Mouse (Mus musculus) midbrain, embryonic 12.5 days (tissue): Measurements from ENCODE around the gene Olfr679. TPM values are rescaled to one million over a fixed set of nuclear protein-coding genes. Genes with fewer than 3 reads are reported as not detected.
"Not testable (repeated sequence)": the region's sequence is repeated elsewhere in the genome, so short reads cannot be mapped to it uniquely, and the experiment has no call there.

ENCODE experiments used
- ATAC-seq: fragments of 200-750 bp; cut with Nextera tagmentation; 2 replicates; pipeline ENCODE4 v1.8.0; 2017; ENCODE audit warnings: low read depth, moderate TSS enrichment, moderate library complexity; ENCODE audit not compliant: low FRiP score
- H3K27ac ChIP-seq: fragments of 300-500 bp; sonication (generic); replicated peaks from 2 replicates; pipeline ENCODE4 v1.5.1; 2016; ENCODE audit warnings: mild to moderate bottlenecking
- H3K27me3 ChIP-seq: fragments of 300-500 bp; sonication (generic); 2 replicates; pipeline ENCODE4 v1.6.1; 2016; ENCODE audit warnings: mild to moderate bottlenecking
- H3K36me3 ChIP-seq: fragments of 300-500 bp; sonication (generic); 2 replicates; pipeline ENCODE4 v1.6.1; 2016
- H3K4me1 ChIP-seq: fragments of 300-500 bp; sonication (generic); 2 replicates; pipeline ENCODE4 v1.6.1; 2016
- H3K4me2 ChIP-seq: fragments of 300-500 bp; sonication (generic); replicated peaks from 2 replicates; pipeline ENCODE4 v1.6.1; 2016; ENCODE audit warnings: mild to moderate bottlenecking, moderate library complexity
- H3K4me3 ChIP-seq: fragments of 300-500 bp; sonication (generic); 2 replicates; pipeline ENCODE4 v1.5.1; 2016; ENCODE audit warnings: mild to moderate bottlenecking
- H3K9ac ChIP-seq: fragments of 300-500 bp; sonication (generic); replicated peaks from 2 replicates; pipeline ENCODE4 v1.6.1; 2016; ENCODE audit warnings: mild to moderate bottlenecking, moderate library complexity
- H3K9me3 ChIP-seq: fragments of 300-500 bp; sonication (generic); 2 replicates; pipeline ENCODE4 v1.6.1; 2016; ENCODE audit warnings: mild to moderate bottlenecking
- WGBS: fragments of 180-500 bp; shearing (Covaris S2); methylation state at CpG from one replicate; pipeline ENCODE4 v1.1.7; 2016; 5-methylcytosine and 5-hydroxymethylcytosine counted together
- polyA plus RNA-seq: library from polyadenylated mRNA; unstranded; fragments of >200 nt; fragmentation: Nextera tagmentation; extraction: Ambion mirVana; gene quantifications from 2 replicates; pipeline ENCODE4 v1.2.1, GENCODE M21; 2016

The Olfr679 gene
- not detected in 2 replicates for polyA plus RNA-seq

GRCm38 (mm10) chr7:105080905-105081304 is at the start of gene Olfr679:
TSS of gene Olfr679 (plus strand) at chr7:105081205.
- Histone ChIP-seq H3K27ac (no peak within 1 kb of the TSS), H3K27me3 (no peaks in the 10 kb centered on the region), H3K36me3 (no peaks in the 10 kb centered on the region), H3K9me3 (no peaks in the 10 kb centered on the region), H3K4me3 (no peak within 1 kb of the TSS), H3K9ac (no peak within 1 kb of the TSS), H3K4me2 (no peak within 1 kb of the TSS), H3K4me1 (no peaks in the 10 kb centered on the region)
- WGBS = 60% methylated on average over 1 of the region's 1 CpGs
- ATAC-seq = no peak

- Histone ChIP-seq H3K27me3 (no peaks in the 10 kb centered on the region), H3K4me1 (no peaks in the 10 kb centered on the region), H3K36me3 (no peaks in the 10 kb centered on the region), H3K4me3 (no peak within 1 kb of the TSS), H3K9me3 (no peaks in the 10 kb centered on the region), H3K9ac (no peak within 1 kb of the TSS), H3K27ac (no peak within 1 kb of the TSS), H3K4me2 (no peak within 1 kb of the TSS)
- ATAC-seq = no peak
Observed at GRCm38 (mm10) chr7:105032398-105032797, 48.6 kb upstream of the Olfr679 start, which contains the start of gene Olfr676. TSS of gene Olfr676 (plus strand) at chr7:105032698.

- not testable (repeated sequence) for H3K9ac ChIP-seq, H3K36me3 ChIP-seq, ATAC-seq, H3K9me3 ChIP-seq, H3K27me3 ChIP-seq, H3K4me3 ChIP-seq, H3K4me2 ChIP-seq, H3K4me1 ChIP-seq, H3K27ac ChIP-seq
- 64% methylated on average over 5 of the region's 5 CpGs for WGBS
Observed at GRCm38 (mm10) chr7:105033836-105034235, 47.2 kb upstream of the Olfr679 start.

- no peak overlapping the region for H3K9ac ChIP-seq
- no peaks in the 10 kb centered on the region for H3K36me3 ChIP-seq
- H3K4me3 ChIP-seq = no peak overlapping the region
- H3K4me2 ChIP-seq = no peak overlapping the region
- no peak for ATAC-seq
- no peaks in the 10 kb centered on the region for H3K9me3 ChIP-seq
- no peak overlapping the region for H3K27ac ChIP-seq
- H3K27me3 ChIP-seq = no peaks in the 10 kb centered on the region
- no peaks in the 10 kb centered on the region for H3K4me1 ChIP-seq
Observed at GRCm38 (mm10) chr7:105058951-105059350, 22.1 kb upstream of the Olfr679 start.

- no peak for ATAC-seq
- Histone ChIP-seq H3K36me3 (no peaks in the 10 kb centered on the region), H3K4me3 (no peak within 1 kb of the TSS), H3K9me3 (no peaks in the 10 kb centered on the region), H3K27ac (no peak within 1 kb of the TSS), H3K9ac (no peak within 1 kb of the TSS), H3K4me2 (no peak within 1 kb of the TSS), H3K4me1 (no peaks in the 10 kb centered on the region), H3K27me3 (no peaks in the 10 kb centered on the region)
- WGBS = 96% methylated on average over 1 of the region's 1 CpGs
Observed at GRCm38 (mm10) chr7:105064175-105064574, 16.8 kb upstream of the Olfr679 start, which contains the start of gene Olfr678. TSS of gene Olfr678 (plus strand) at chr7:105064475.

- ATAC-seq, H3K27me3 ChIP-seq, H3K4me3 ChIP-seq, H3K4me2 ChIP-seq, H3K9me3 ChIP-seq, H3K4me1 ChIP-seq, H3K36me3 ChIP-seq, H3K9ac ChIP-seq, H3K27ac ChIP-seq: not testable (repeated sequence)
Observed at GRCm38 (mm10) chr7:105092717-105093116, 11.7 kb downstream of the Olfr679 start, which contains the start of gene Olfr680-ps1. TSS of gene Olfr680-ps1 (minus strand) at chr7:105092817.

- Histone ChIP-seq H3K9me3 (no peaks in the 10 kb centered on the region), H3K27me3 (no peaks in the 10 kb centered on the region), H3K4me3 (no peak within 1 kb of the TSS), H3K4me1 (no peaks in the 10 kb centered on the region), H3K4me2 (no peak within 1 kb of the TSS), H3K36me3 (no peaks in the 10 kb centered on the region), H3K27ac (no peak within 1 kb of the TSS), H3K9ac (no peak within 1 kb of the TSS)
- ATAC-seq = no peak
Observed at GRCm38 (mm10) chr7:105116536-105116935, 35.5 kb downstream of the Olfr679 start, which contains the start of gene Olfr681. TSS of gene Olfr681 (plus strand) at chr7:105116836.

Other genes starting within 250 kb of the Olfr679 start
- gene Usp17lb, start 238.6 kb upstream of the Olfr679 start, polyA plus RNA-seq = not detected in 2 replicates
- not detected in 2 replicates for gene Usp17la, start 224.2 kb upstream of the Olfr679 start, polyA plus RNA-seq
- not detected in 2 replicates for gene Olfr665, start 203.2 kb upstream of the Olfr679 start, polyA plus RNA-seq
- gene Olfr666, start 185.3 kb upstream of the Olfr679 start, polyA plus RNA-seq = not detected in 2 replicates
- not detected in 2 replicates for gene Olfr667, start 159.7 kb upstream of the Olfr679 start, polyA plus RNA-seq
- gene Olfr668, start 153.1 kb upstream of the Olfr679 start, polyA plus RNA-seq = not detected in 2 replicates
- gene Olfr669, start 147.0 kb upstream of the Olfr679 start, polyA plus RNA-seq = not detected in 2 replicates
- not detected in 2 replicates for gene Olfr670, start 118.6 kb upstream of the Olfr679 start, polyA plus RNA-seq
- gene Olfr671, start 102.1 kb upstream of the Olfr679 start, polyA plus RNA-seq = not detected in 2 replicates
- not detected in 2 replicates for gene Olfr672, start 79.2 kb upstream of the Olfr679 start, polyA plus RNA-seq
- not detected in 2 replicates for gene Olfr675, start 52.7 kb upstream of the Olfr679 start, polyA plus RNA-seq
- not detected in 2 replicates for gene Olfr676, start 48.5 kb upstream of the Olfr679 start, polyA plus RNA-seq
- not detected in 2 replicates for gene Olfr677, start 29.8 kb upstream of the Olfr679 start, polyA plus RNA-seq
- gene Olfr678, start 16.7 kb upstream of the Olfr679 start, polyA plus RNA-seq = not detected in 2 replicates
- gene Olfr680-ps1, start 11.6 kb downstream of the Olfr679 start, polyA plus RNA-seq = not detected in 2 replicates
- gene Olfr681, start 35.6 kb downstream of the Olfr679 start, polyA plus RNA-seq = not detected in 2 replicates
- gene Olfr683, start 65.8 kb downstream of the Olfr679 start, polyA plus RNA-seq = not detected in 2 replicates
- not detected in 2 replicates for gene Olfr684, start 82.4 kb downstream of the Olfr679 start, polyA plus RNA-seq
- not detected in 2 replicates for gene Olfr685, start 104.8 kb downstream of the Olfr679 start, polyA plus RNA-seq
- not detected in 2 replicates for gene Olfr686, start 126.3 kb downstream of the Olfr679 start, polyA plus RNA-seq
- gene Olfr688, start 206.9 kb downstream of the Olfr679 start, polyA plus RNA-seq = not detected in 2 replicates
- gene Olfr689, start 230.0 kb downstream of the Olfr679 start, polyA plus RNA-seq = not detected in 2 replicates